Mouse (Mus musculus): Measurements from ENCODE around the gene Xpr1.

Xpr1 gene

GRCm38 (mm10) chr1:155229464-155230411 is 187.5 kb downstream of the Xpr1 start:
- no peak for DNase-seq (ENCODE audit: low read depth, low spot score)

Data from c-Kit-negative CD71-positive TER-119-positive erythroid progenitor cells, embryonic 14.5 days (primary cell).